Mouse (Mus musculus): ENCODE data around the gene Polr3c. TPM values are rescaled to one million over a fixed set of nuclear protein-coding genes. Genes with fewer than 3 reads are reported as not detected.

Gene Polr3c
- polyA plus RNA-seq, 1 experiment from 2014 or later = 42.1 TPM

- Histone ChIP-seq H3K4me3 (replicated peaks) (no peak overlapping the region), H3K27me3 (no peaks in the 10 kb centered on the region), H3K4me1 (peaks cover 7% of the 10 kb centered on the region), H3K4me2 (no peak overlapping the region), H3K9me3 (no peaks in the 10 kb centered on the region), H3K36me3 (replicated peaks) (no peaks in the 10 kb centered on the region), H3K9ac (no peak overlapping the region), H3K27ac (no peak overlapping the region)
- ATAC-seq (ENCODE audit: low FRiP score) = no peak
- 87% methylated on average over 2 of the region's 2 CpGs for WGBS
These were observed 7.8 kb upstream of the Polr3c start for GRCm38 (mm10) chr3:96735200-96735599.

GRCm38 (mm10) chr3:96733984-96734383 is 6.6 kb upstream of the Polr3c start:
- no peaks in the 10 kb centered on the region for H3K27me3 ChIP-seq
- H3K9ac ChIP-seq = no peak overlapping the region
- no peak overlapping the region for H3K4me3 ChIP-seq (replicated peaks)
- no peak overlapping the region for H3K4me2 ChIP-seq
- H3K27ac ChIP-seq = no peak overlapping the region
- peaks cover 12% of the 10 kb centered on the region for H3K4me1 ChIP-seq
- H3K36me3 ChIP-seq (replicated peaks) = no peaks in the 10 kb centered on the region
- 100% methylated on average over 1 of the region's 1 CpGs for WGBS
- no peak for ATAC-seq (ENCODE audit: low FRiP score)
- no peaks in the 10 kb centered on the region for H3K9me3 ChIP-seq

DNA sequence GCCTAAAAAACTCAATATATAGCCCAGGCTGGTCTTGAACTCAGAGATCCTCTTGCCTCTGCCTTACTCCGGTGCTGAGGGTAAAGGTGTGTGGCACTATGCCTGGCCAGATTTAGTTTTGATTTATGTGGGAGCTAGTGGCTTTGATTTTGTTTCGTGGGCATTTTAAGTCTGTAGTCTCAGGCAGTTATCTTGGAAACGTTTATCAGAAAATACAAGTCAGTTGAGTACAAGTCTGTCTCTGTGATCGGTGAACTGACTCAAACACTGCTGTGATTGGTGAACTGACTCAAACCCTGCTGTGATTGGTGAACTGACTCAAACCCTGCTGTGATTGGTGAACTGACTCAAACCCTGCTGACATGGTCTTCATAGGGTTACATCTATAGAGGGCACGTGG is 3.4 kb upstream of the Polr3c start:
- Histone ChIP-seq H3K4me3 (replicated peaks) (no peak overlapping the region), H3K4me1 (peaks cover 20% of the 10 kb centered on the region), H3K9me3 (no peaks in the 10 kb centered on the region), H3K4me2 (no peak overlapping the region), H3K9ac (no peak overlapping the region), H3K27me3 (no peaks in the 10 kb centered on the region), H3K36me3 (replicated peaks) (no peaks in the 10 kb centered on the region), H3K27ac (no peak overlapping the region)
- ATAC-seq (ENCODE audit: low FRiP score) = no peak
- WGBS = 80% methylated on average over 5 of the region's 5 CpGs

GRCm38 (mm10) chr3:96729403-96729784 is 2.0 kb upstream of the Polr3c start:
- WGBS = 83% methylated on average over 3 of the region's 3 CpGs
- H3K4me2 ChIP-seq = no peak overlapping the region

GRCm38 (mm10) chr3:96728634-96729402 is 1.4 kb upstream of the Polr3c start:
- 48% methylated on average over 7 of the region's 7 CpGs for WGBS
- Histone ChIP-seq H3K27me3 (no peaks in the 10 kb centered on the region), H3K4me1 (peaks cover 20% of the 10 kb centered on the region), H3K9me3 (no peaks in the 10 kb centered on the region), H3K4me3 (replicated peaks) (peak overlapping the region; percentile 91), H3K4me2 (peak overlapping the region; percentile 71), H3K9ac (peak overlapping the region; percentile 85), H3K36me3 (replicated peaks) (peaks cover 1% of the 10 kb centered on the region), H3K27ac (no peak overlapping the region)
- no peak for ATAC-seq (ENCODE audit: low FRiP score)

More at GRCm38 (mm10) chr3:96729403-96729784, 2.0 kb upstream of the Polr3c start:
- H3K27ac ChIP-seq = no peak overlapping the region
- H3K36me3 ChIP-seq (replicated peaks) = no peaks in the 10 kb centered on the region
- H3K4me1 ChIP-seq = peaks cover 20% of the 10 kb centered on the region
- no peak overlapping the region; the same call in 1 of the 2 replicates for H3K4me3 ChIP-seq (replicated peaks)
- H3K9me3 ChIP-seq = no peaks in the 10 kb centered on the region
- no peak for ATAC-seq (ENCODE audit: low FRiP score)
- no peak overlapping the region for H3K9ac ChIP-seq
- H3K27me3 ChIP-seq = no peaks in the 10 kb centered on the region

DNA sequence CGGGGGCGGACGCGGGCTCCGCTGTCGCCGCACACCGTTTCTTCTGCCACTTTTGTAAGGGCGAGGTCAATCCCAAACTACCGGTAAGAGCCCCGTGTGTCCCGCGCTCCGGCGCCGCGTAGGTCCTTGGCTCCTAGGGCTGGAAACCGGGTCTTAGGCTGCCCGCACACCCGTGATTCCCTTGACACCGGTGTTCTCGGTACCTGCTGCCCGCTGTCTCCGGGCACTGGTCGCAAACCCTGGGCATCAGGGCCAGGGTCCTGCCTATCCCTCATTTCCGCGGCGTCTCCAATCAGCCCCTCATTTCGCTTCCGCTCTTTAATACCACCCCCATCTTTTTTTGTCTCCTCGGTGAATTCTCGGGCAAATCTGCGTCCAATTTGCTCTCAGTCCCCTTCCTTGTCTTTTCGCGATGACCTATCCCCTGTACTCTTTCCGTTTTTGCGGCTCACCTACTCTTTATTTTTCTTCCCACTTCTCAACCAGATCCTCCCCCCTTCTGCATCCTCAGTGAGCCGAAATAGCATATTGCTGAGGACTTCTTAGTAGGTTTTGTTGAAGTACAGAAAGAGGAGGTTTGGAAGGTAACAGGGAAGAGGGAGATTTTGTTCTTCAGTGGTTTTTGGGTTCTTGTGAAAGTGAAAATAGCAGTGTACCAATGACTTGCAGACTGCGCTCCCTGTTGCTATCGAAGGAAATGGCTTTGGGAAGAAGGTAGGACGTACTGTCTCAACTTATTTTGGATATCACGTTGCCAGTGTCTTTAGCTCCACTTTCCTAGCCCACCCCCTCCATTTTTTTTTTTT is 603 bp upstream of the Polr3c start:
- WGBS = under 1% methylated on average over 42 of the region's 42 CpGs
- peak overlapping the region; percentile 85 for H3K9ac ChIP-seq
- H3K4me1 ChIP-seq = peaks cover 20% of the 10 kb centered on the region
- H3K27ac ChIP-seq = peak overlapping the region; percentile 77
- peak; percentile 48; the same call in 1 of the 2 replicates for ATAC-seq (ENCODE audit: low FRiP score)
- peak overlapping the region; percentile 91 for H3K4me3 ChIP-seq (replicated peaks)
- H3K27me3 ChIP-seq = no peaks in the 10 kb centered on the region
- peaks cover 9% of the 10 kb centered on the region for H3K36me3 ChIP-seq (replicated peaks)
- H3K4me2 ChIP-seq = peak overlapping the region; percentile 71
- no peaks in the 10 kb centered on the region for H3K9me3 ChIP-seq

DNA sequence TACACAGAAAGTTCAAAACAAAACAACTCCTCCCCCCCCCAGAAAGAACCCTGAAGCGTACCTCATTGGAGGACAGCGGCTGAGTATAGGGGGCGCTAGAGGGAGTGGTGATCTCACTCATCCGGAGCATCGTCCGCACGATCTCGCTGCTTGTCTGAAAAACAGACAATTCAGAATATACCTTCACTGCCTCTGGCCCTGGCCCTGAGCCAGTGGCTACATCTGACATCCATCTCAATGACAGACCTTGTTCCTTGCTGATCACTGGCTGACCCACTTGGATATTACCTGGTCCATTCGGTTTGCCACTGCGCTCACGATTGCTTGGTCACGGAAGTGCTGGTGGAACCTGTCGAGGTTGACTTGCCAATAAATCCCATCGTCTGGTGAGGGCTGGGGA is 8.3 kb downstream of the Polr3c start:
- no peak for ATAC-seq (ENCODE audit: low FRiP score)
- Histone ChIP-seq H3K36me3 (replicated peaks) (peaks cover 62% of the 10 kb centered on the region), H3K27me3 (no peaks in the 10 kb centered on the region), H3K4me2 (no peak overlapping the region), H3K4me1 (peaks cover 3% of the 10 kb centered on the region; the same call in 1 of the 2 replicates), H3K27ac (no peak overlapping the region), H3K9ac (no peak overlapping the region), H3K9me3 (no peaks in the 10 kb centered on the region), H3K4me3 (replicated peaks) (no peak overlapping the region)
- 38% methylated on average over 14 of the region's 14 CpGs for WGBS

DNA sequence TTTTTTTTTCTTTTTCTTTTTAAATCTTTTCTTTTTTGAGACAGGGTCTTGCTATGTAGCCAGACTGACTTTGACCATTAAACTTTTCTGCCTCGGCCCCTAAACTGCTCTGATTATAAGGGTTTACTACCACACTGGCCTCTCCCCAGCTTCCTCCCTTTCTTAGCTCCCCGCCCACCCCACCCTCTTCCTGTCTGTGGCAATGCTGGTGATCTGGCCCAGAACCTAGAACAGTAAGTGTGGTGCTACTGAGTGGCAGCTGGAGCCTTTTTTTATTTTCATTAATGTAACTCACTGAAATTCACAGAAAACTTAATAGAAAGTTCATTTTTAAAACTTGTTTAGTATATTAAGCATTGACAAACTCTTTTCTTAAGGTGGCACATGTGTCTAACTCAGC is 11.6 kb downstream of the Polr3c start:
- WGBS = 85% methylated on average over 2 of the region's 2 CpGs
- H3K4me2 ChIP-seq = no peak overlapping the region
- H3K4me1 ChIP-seq = peaks cover 3% of the 10 kb centered on the region; the same call in 1 of the 2 replicates
- no peak for ATAC-seq (ENCODE audit: low FRiP score)
- no peak overlapping the region for H3K4me3 ChIP-seq (replicated peaks)
- no peak overlapping the region for H3K9ac ChIP-seq
- H3K27me3 ChIP-seq = no peaks in the 10 kb centered on the region
- no peak overlapping the region for H3K27ac ChIP-seq
- H3K9me3 ChIP-seq = no peaks in the 10 kb centered on the region
- peaks cover 65% of the 10 kb centered on the region for H3K36me3 ChIP-seq (replicated peaks)

GRCm38 (mm10) chr3:96714286-96714685 is 13.1 kb downstream of the Polr3c start:
- H3K4me2 ChIP-seq = no peak overlapping the region
- no peaks in the 10 kb centered on the region for H3K27me3 ChIP-seq
- H3K36me3 ChIP-seq (replicated peaks) = peaks cover 69% of the 10 kb centered on the region
- no peak overlapping the region for H3K9ac ChIP-seq
- H3K27ac ChIP-seq = no peak overlapping the region
- peaks cover 3% of the 10 kb centered on the region; the same call in 1 of the 2 replicates for H3K4me1 ChIP-seq
- no peak overlapping the region for H3K4me3 ChIP-seq (replicated peaks)
- WGBS = 89% methylated on average over 5 of the region's 5 CpGs
- no peaks in the 10 kb centered on the region for H3K9me3 ChIP-seq
- no peak for ATAC-seq (ENCODE audit: low FRiP score)

GRCm38 (mm10) chr3:96708684-96709064 is 18.8 kb downstream of the Polr3c start:
- peaks cover 7% of the 10 kb centered on the region for H3K4me1 ChIP-seq
- peak; percentile 24; the same call in 1 of the 2 replicates for ATAC-seq (ENCODE audit: low FRiP score)
- H3K4me3 ChIP-seq (replicated peaks) = no peak overlapping the region
- peak overlapping the region; percentile 90 for H3K4me2 ChIP-seq
- H3K9me3 ChIP-seq = no peaks in the 10 kb centered on the region
- H3K9ac ChIP-seq = 0 out of 2 replicates have a peak overlapping the region, but pooled peaks have one; percentile 76
- WGBS = 35% methylated on average over 2 of the region's 2 CpGs
- peaks cover 10% of the 10 kb centered on the region for H3K27me3 ChIP-seq
- H3K36me3 ChIP-seq (replicated peaks) = peaks cover 56% of the 10 kb centered on the region
- no peak overlapping the region for H3K27ac ChIP-seq

DNA sequence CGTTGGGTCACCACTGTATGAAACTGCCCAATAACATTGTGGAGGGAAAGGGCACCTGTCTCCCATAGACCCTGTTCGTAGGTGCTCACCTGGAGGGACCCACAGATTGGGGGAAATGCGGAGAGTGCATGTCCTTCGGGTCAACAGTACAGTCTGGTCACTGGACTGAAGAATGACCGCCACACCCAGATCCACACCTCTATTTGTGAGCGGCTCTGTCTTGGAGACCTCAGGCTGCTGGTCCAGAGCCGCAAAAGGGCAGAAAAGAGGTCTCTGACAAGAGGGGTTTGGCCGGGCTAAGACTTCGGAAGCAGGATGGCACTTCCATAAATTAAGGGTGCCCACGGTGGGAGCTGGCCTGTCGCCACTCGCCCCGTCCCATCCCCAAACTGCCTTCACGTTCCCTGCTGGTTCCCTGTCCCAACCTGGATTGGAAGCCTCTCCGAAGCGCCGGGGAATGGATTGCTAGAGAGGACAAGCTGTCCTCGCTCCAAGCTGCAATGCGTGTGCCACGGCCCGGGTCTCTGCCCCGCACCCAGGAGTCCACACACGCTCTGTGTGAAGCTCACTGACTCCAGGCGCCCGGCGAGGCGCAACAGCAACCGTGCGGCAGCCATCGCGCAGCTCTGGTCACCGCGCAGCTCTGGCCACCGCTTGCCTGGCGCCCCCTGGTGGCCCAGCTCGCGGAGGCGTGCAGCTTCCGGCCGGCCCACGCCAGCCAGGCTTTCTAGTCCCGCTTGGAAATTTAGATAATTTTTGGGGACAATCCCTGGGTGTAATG is 19.3 kb downstream of the Polr3c start, which contains the start of gene Nudt17:
Nudt17 (minus strand) TSS at position 660 of the 781 bp plus-strand sequence.
- WGBS = 6% methylated on average over 42 of the region's 42 CpGs
- Histone ChIP-seq H3K4me1 (peaks cover 7% of the 10 kb centered on the region), H3K4me3 (replicated peaks) (peak within 1 kb of the TSS; percentile 49), H3K27ac (no peak within 1 kb of the TSS), H3K9me3 (no peaks in the 10 kb centered on the region), H3K4me2 (peak within 1 kb of the TSS; percentile 90), H3K9ac (peak within 1 kb of the TSS; percentile 76), H3K27me3 (peaks cover 10% of the 10 kb centered on the region), H3K36me3 (replicated peaks) (peaks cover 56% of the 10 kb centered on the region)
- peak; percentile 92 for ATAC-seq (ENCODE audit: low FRiP score)

- no peaks in the 10 kb centered on the region for H3K9me3 ChIP-seq
- no peak overlapping the region for H3K27ac ChIP-seq
- H3K4me1 ChIP-seq = peaks cover 7% of the 10 kb centered on the region
- H3K27me3 ChIP-seq = peaks cover 10% of the 10 kb centered on the region
- H3K4me3 ChIP-seq (replicated peaks) = no peak overlapping the region
- H3K4me2 ChIP-seq = no peak overlapping the region
- no peak for ATAC-seq (ENCODE audit: low FRiP score)
- 78% methylated on average over 7 of the region's 7 CpGs for WGBS
- peaks cover 54% of the 10 kb centered on the region for H3K36me3 ChIP-seq (replicated peaks)
- no peak overlapping the region for H3K9ac ChIP-seq
These were observed 20.4 kb downstream of the Polr3c start for GRCm38 (mm10) chr3:96706984-96707383.

All from forebrain, embryonic 12.5 days (tissue).